ENCODE assay signal across 12 mouse cellular contexts in genomic region chr10:76034001-76034600, GRCm38 (mm10). TPM values are rescaled to one million over a fixed set of nuclear protein-coding genes. Genes with fewer than 3 reads are reported as not detected.
A peak's percentile ranks its signal among the peaks of the same experiment; 100 is the strongest.
DNase-seq lines count a peak whose midpoint lies in the region; ATAC-seq and TF ChIP-seq lines count a peak whose summit lies in the region.
"Had no signal": no experiment of that assay in that cellular context is flagged by ENCODE, and none has a peak within 500 bp of the region (broad histone marks: within the 10 kb centered on the region; RNA-seq: fewer than 3 reads in every experiment).

No protein-coding gene starts in this region.

- no peaks in the 10 kb centered on the region for H3K4me1 ChIP-seq in intestine, embryonic 15.5 days (replicated peaks)
- peaks cover 6% of the 10 kb centered on the region; the same call in 1 of the 2 replicates for H3K4me1 ChIP-seq in intestine, embryonic 16.5 days (ENCODE audit: control insufficient read depth, insufficient read depth, low read length)
- H3K4me1 ChIP-seq in embryonic fibroblast, embryonic 13.5 days (ENCODE audit: control insufficient read depth, insufficient read depth, low read length): peaks cover 3% of the 10 kb centered on the region

- H3K9ac ChIP-seq in intestine, embryonic 15.5 days: no peak overlapping the region
- no peak overlapping the region for H3K9ac ChIP-seq in intestine, embryonic 16.5 days (ENCODE audit: low read depth, low read length)

- no peak for TF ChIP-seq CTCF in embryonic fibroblast, embryonic 13.5 days (IDR thresholded peaks at IDR 0.05; ENCODE audit: borderline replicate concordance, insufficient read depth, low read length)

- H3K36me3 ChIP-seq in intestine, embryonic 15.5 days: peaks cover 17% of the 10 kb centered on the region
- H3K36me3 ChIP-seq in intestine, embryonic 16.5 days (ENCODE audit: control insufficient read depth, insufficient read depth, low read length): peaks cover 11% of the 10 kb centered on the region

- H3K9me3 ChIP-seq in intestine, embryonic 15.5 days: no peaks in the 10 kb centered on the region
- H3K9me3 ChIP-seq in intestine, embryonic 16.5 days (ENCODE audit: control insufficient read depth, low read length): no peaks in the 10 kb centered on the region

- peak; percentile 30 for DNase-seq in A20 (ENCODE audit: low read depth, low spot score)
- DNase-seq in adrenal gland, adult 18-20 months (ENCODE audit: low spot score in 2 of 2): no peak
- no peak for DNase-seq in frontal cortex, postnatal 25 days (ENCODE audit: low spot score in 2 of 2)
- DNase-seq: cerebellum, postnatal 36 days; heart, postnatal 14 days; kidney, postnatal 10 days; left cerebral cortex, postnatal 4 days; thymus, postnatal 36 days had no signal

- TF ChIP-seq POLR2A in embryonic fibroblast, embryonic 13.5 days (IDR thresholded peaks at IDR 0.05; ENCODE audit: low read depth, low read length): no peak

- no peak overlapping the region for H3K27ac ChIP-seq in intestine, embryonic 15.5 days
- no peak overlapping the region for H3K27ac ChIP-seq in intestine, embryonic 16.5 days (ENCODE audit: low read length)
- no peak overlapping the region for H3K27ac ChIP-seq in embryonic fibroblast, embryonic 13.5 days (ENCODE audit: insufficient read depth, low read length)

- H3K27me3 ChIP-seq in intestine, embryonic 15.5 days (replicated peaks): no peaks in the 10 kb centered on the region
- no peaks in the 10 kb centered on the region for H3K27me3 ChIP-seq in intestine, embryonic 16.5 days (replicated peaks; ENCODE audit: control insufficient read depth, insufficient read depth, low read length)

- H3K4me2 ChIP-seq in intestine, embryonic 15.5 days (replicated peaks): peak overlapping the region; percentile 73
- H3K4me2 ChIP-seq in intestine, embryonic 16.5 days (ENCODE audit: low read depth, low read length): no peak overlapping the region; the same call in 1 of the 2 replicates

- no peak for ATAC-seq in intestine, embryonic 15.5 days
- no peak for ATAC-seq in intestine, embryonic 16.5 days
- ATAC-seq in CD4-positive, CD25-positive, alpha-beta regulatory T cell, adult 4 months: peak; percentile 26

- H3K4me3 ChIP-seq in intestine, embryonic 15.5 days (replicated peaks): no peak overlapping the region
- no peak overlapping the region for H3K4me3 ChIP-seq in intestine, embryonic 16.5 days (ENCODE audit: low read length)
- H3K4me3 ChIP-seq in embryonic fibroblast, embryonic 13.5 days (ENCODE audit: insufficient read depth, low read length): peak overlapping the region; percentile 14; the same call in 1 of the 2 replicates

- WGBS in intestine, embryonic 15.5 days: 90% methylated on average over 8 of the region's 8 CpGs
- 92% methylated on average over 8 of the region's 8 CpGs for WGBS in intestine, embryonic 16.5 days

RNA-seq across cellular contexts. Expression of gene Zfp280b, which starts 1.7 kb away (rescaled TPM):
- 18.6 and 18.9 TPM in 2 replicates for polyA plus RNA-seq in intestine, embryonic 15.5 days (2015; fragmentation: Nextera tagmentation; extraction: Ambion mirVana)
- 16.4 and 16.6 TPM in 2 replicates for polyA plus RNA-seq in intestine, embryonic 16.5 days (2015; fragmentation: Nextera tagmentation; extraction: Ambion mirVana)
- polyA plus RNA-seq in CD4-positive, CD25-positive, alpha-beta regulatory T cell, adult 4 months (2017; shearing (Covaris generic)): 1 to 10 TPM; 9.6 to 9.7 TPM
- 13.4 and 13.8 TPM in 2 replicates for polyA plus RNA-seq in embryonic fibroblast, embryonic 13.5 days (2011; ENCODE audit: insufficient read length, low read depth, missing spikeins)
- total RNA-seq in adrenal gland, adult 18-20 months (2021): 1 to 10 TPM; 5.8 to 6.9 TPM
